Mouse (Mus musculus): ENCODE results near the gene Scarf1. TPM values are rescaled to one million over a fixed set of nuclear protein-coding genes. Genes with fewer than 3 reads are reported as not detected.

Gene Scarf1
- total and polyA plus RNA-seq, 3 experiments: 0.15 to 0.28 TPM; not detected in 1

DNA sequence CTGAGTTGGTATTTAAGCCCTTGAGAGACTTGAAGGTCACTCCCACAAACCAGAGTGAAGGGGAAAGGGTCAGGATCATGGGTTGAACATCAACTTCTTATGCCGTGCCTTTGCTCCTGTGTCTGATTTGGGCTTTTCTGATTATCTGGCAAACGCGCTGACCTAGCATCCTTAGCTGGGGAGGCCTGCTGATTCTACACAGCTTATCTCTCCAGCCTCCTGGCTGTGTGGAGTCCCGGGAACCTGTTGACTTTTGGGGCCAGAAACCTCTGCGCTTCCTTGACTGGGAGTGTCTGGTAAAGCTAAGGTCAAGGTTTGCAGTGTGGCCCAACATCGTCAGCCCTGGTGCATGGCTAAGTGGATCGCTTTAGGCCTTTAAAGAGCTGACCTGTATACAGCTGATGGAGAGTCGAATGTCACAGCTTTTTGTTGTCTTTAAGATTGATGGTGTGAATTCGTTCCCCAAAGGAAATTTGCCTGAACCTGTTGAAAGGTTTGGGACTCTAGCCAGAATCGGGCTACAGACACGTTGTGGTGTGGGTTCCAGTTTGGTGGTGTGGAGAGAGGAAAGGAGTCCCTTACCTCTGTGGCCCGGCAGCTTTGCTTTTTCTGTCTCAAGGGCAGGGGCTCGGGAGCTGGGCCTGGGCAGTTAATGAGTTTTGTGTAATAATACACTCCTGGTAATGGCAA, 21.9 kb downstream of the Scarf1 start:
- no peak overlapping the region for H3K9ac ChIP-seq (ENCODE audit: control insufficient read depth, low read depth, low read length, poor library complexity, severe bottlenecking)
- TF ChIP-seq TBP (IDR thresholded peaks at IDR 0.05; ENCODE audit: low read depth, low read length) (peak; percentile 39; the same call in 1 of the 2 replicates), MAZ (IDR thresholded peaks at IDR 0.05; ENCODE audit: low read depth, low read length) (no peak), ETS1 (IDR thresholded peaks at IDR 0.05; ENCODE audit: low read depth, low read length) (peak; percentile 77), NELFE (IDR thresholded peaks at IDR 0.05; ENCODE audit: low read depth, low read length) (no peak), ZMIZ1 (IDR thresholded peaks at IDR 0.05; ENCODE audit: low read depth, low read length) (no peak), CTCF (IDR thresholded peaks at IDR 0.05 in 2 of 3, conservative IDR thresholded peaks at IDR 0.05 in 1 of 3; ENCODE audit: control insufficient read depth in 1 of 3, insufficient read depth in 1 of 3, low read depth in 2 of 3, low read length in 3 of 3, poor library complexity in 1 of 3, severe bottlenecking in 1 of 3) (no peak), CHD2 (IDR thresholded peaks at IDR 0.05; ENCODE audit: low read length) (no peak; the same call in 1 of the 2 replicates), CHD1 (IDR thresholded peaks at IDR 0.05; ENCODE audit: low read depth, low read length) (0 out of 2 replicates have a peak, but pooled peaks have one; percentile 51), MXI1 (IDR thresholded peaks at IDR 0.05; ENCODE audit: low read depth, low read length) (0 out of 2 replicates have a peak, but pooled peaks have one; percentile 23), TCF12 (IDR thresholded peaks at IDR 0.05; ENCODE audit: low read depth, low read length) (peak; percentile 44; the same call in 1 of the 2 replicates), E2F4 (IDR thresholded peaks at IDR 0.05; ENCODE audit: borderline replicate concordance, low read depth, low read length) (no peak), UBTF (IDR thresholded peaks at IDR 0.05; ENCODE audit: borderline replicate concordance, insufficient read depth, low read depth, low read length) (no peak), MEF2A (IDR thresholded peaks at IDR 0.05; ENCODE audit: extremely low read depth, insufficient replicate concordance, low read depth, low read length, poor library complexity, severe bottlenecking) (no peak), GATA1 (IDR thresholded peaks at IDR 0.05; ENCODE audit: low read depth, low read length) (peak; percentile 78; the same call in 1 of the 2 replicates), EP300 (IDR thresholded peaks at IDR 0.05; ENCODE audit: low read depth in 1 of 2, low read length in 2 of 2) (peak in 1 of 2 experiments; percentile 56; a peak in 2 of 4 replicates), MAFK (IDR thresholded peaks at IDR 0.05; ENCODE audit: borderline replicate concordance, low read depth, low read length) (peak; percentile 87), POLR2A (IDR thresholded peaks at IDR 0.05; ENCODE audit: control insufficient read depth in 1 of 2, insufficient read depth in 1 of 2, low read depth in 1 of 2, low read length in 2 of 2, poor library complexity in 1 of 2) (no peak), RCOR1 (IDR thresholded peaks at IDR 0.05; ENCODE audit: low read depth, low read length) (peak; percentile 65), USF2 (IDR thresholded peaks at IDR 0.05; ENCODE audit: borderline replicate concordance in 1 of 2, insufficient read depth in 1 of 2, low read depth in 1 of 2, low read length in 2 of 2) (no peak), TAL1 (IDR thresholded peaks at IDR 0.05; ENCODE audit: low read length) (peak; percentile 71), NRF1 (IDR thresholded peaks at IDR 0.05; ENCODE audit: insufficient read depth, low read depth, low read length, poor library complexity, severe bottlenecking) (no peak), JUND (IDR thresholded peaks at IDR 0.05; ENCODE audit: low read depth, low read length) (no peak), ELF1 (IDR thresholded peaks at IDR 0.05; ENCODE audit: low read depth, low read length) (no peak), HCFC1 (IDR thresholded peaks at IDR 0.05; ENCODE audit: low read depth, low read length) (no peak), ZNF384 (IDR thresholded peaks at IDR 0.05; ENCODE audit: low read depth, low read length) (no peak), USF1 (IDR thresholded peaks at IDR 0.05; ENCODE audit: low read depth, low read length) (no peak), SIN3A (IDR thresholded peaks at IDR 0.05; ENCODE audit: low read length) (peak; percentile 12; the same call in 1 of the 2 replicates)
- H3K9me3 ChIP-seq (replicated peaks; ENCODE audit: insufficient read depth, low read length): no peaks in the 10 kb centered on the region
- peaks cover 10% of the 10 kb centered on the region for H3K79me2 ChIP-seq (ENCODE audit: control insufficient read depth, insufficient read depth, low read length, poor library complexity)
- H3K4me1 ChIP-seq (ENCODE audit: control insufficient read depth in 1 of 2, insufficient read depth in 2 of 2, low read length in 2 of 2): peaks cover 9 to 51% of the 10 kb centered on the region in 2 experiments
- no peak overlapping the region for H3K4me3 ChIP-seq (ENCODE audit: control insufficient read depth in 1 of 2, insufficient read depth in 1 of 2, low read depth in 2 of 2, low read length in 2 of 2)
- peaks cover 0 to 36% of the 10 kb centered on the region in 2 experiments; a peak in 2 of 4 replicates for H3K36me3 ChIP-seq (ENCODE audit: control insufficient read depth in 1 of 2, insufficient read depth in 2 of 2, low read length in 2 of 2)
- H3K27me3 ChIP-seq (ENCODE audit: control insufficient read depth in 1 of 2, insufficient read depth in 2 of 2, low read length in 2 of 2): no peaks in the 10 kb centered on the region
- DNase-seq (ENCODE audit: low read depth, low spot score): peak; percentile 72
- no peak overlapping the region for H3K27ac ChIP-seq (ENCODE audit: control insufficient read depth, low read depth, low read length)

All from MEL (cell line).